Mouse (Mus musculus): ENCODE measurements around the gene Zbtb38.

The Zbtb38 gene

DNA sequence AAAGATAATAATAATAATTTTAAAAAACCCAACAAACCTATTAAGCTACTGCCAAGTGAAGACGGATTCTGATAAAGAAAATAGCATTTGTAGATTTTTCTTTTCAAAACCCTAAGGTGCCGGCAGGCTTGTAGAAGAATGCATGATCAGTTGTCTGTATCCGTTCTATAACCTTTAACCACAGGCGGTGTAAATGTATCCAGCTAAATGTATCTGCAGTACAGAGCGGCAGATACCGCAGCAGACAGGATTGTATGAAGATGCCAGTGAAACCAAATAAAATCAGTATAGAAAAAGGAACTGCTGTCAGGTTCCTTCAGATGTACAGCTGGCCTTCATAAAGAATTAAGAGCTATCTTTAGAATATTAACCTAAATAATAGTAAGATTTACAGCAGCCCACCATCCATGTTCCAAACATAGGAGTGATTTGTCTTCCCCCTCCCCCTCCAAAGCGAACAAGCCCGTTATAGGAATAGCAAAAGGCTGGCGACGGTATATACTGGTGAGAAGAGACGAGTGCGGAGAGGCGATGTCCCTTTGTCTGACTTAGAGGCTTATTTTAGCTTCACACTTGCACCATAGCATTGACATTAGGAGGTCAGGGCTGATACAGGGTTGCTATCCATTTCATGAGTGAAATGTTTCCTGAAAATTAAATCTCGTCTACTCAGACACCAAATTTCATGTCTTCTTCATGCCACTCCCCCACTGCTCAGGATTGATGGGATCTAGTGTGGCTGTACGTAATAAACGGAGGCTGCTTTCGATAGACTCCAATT, 19.8 kb downstream of the Zbtb38 start:
- in situ Hi-C loops (cut with MboI; ENCODE audit: unreplicated experiment in 2 of 2) = no loop called here

DNA sequence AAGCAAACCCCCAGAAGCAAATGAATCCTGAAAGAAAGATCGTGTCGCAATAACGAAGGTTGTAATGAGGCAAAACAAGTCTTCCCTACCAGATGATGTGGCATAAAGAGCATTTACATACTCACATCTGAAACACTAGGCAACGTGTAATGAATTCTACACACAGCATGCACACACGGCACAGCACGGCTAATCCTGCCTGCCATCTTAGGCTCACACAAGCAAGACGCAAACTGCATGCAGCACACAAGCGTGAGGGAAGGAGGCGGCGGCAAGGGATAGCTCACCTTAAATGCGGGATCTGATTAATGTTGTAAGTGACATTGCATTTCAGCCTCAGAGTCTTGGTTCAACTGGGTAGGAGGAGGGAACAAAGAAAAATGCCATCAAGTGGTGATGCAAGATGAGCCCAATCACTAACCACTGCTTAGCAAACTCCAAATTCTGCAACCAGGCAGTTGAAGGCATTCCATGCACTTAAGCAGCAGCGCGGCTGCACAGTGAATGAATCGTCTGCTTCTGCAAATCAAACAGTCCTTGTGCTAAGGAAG, 20.6 kb downstream of the Zbtb38 start:
- in situ Hi-C loops (cut with MboI; ENCODE audit: unreplicated experiment in 2 of 2) = no loop called here

DNA sequence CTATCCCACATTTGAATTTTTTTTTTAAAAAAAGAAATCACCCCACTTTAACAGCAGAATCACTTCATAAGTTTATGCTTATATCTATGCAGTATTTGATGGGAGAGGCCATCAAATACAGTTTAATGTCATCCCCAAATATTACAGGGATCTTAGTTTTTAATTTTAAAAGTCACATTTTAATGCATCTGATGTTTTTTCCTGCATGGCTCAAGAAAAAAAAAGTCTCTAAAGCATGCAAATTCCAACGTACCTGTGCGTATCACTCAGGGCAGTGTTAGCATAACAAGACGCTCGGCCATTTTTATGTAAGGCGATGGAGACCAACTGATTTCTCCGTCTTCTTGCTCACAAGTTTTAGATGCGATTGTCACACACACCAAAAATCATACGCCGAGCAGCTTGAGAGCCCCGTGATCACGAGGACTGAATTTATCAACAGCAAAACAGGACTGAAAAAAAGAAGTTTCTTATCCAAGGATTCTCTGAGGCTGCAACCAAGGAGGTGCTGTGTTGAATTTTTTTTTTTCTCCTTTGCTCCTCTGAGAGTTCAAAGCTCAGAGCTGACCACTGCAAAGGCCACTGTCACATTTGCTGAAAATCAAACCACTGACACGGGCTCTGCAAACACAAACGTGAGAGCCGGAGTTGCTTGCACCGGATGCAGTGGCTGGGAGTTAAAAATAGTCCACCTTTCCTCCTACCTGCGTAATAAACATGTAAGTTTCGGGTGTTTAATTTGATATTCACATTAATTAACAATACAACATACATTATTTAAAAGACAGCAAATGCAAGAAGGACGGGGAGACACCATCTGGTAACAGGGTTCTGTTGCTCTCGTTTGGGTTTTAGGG, 21.4 kb downstream of the Zbtb38 start:
- in situ Hi-C loops (cut with MboI; ENCODE audit: unreplicated experiment in 2 of 2) = no loop called here

DNA sequence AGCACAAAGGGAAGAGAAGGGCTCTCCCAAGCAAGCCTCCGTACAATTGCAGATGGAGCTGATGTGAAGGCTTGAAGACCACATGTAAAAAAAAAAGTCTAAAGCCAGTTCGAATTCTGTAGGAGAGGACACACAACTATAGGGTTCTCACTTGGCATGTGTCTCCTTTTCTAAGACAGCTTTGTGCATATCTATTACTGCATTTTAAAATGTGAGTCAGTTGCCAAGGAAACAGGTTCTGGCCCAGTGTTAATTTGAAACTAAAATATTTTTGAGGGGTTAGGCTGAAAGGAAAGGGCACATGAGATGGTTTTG, 22.4 kb downstream of the Zbtb38 start:
- in situ Hi-C loops (cut with MboI; ENCODE audit: unreplicated experiment in 2 of 2) = no loop called here

DNA sequence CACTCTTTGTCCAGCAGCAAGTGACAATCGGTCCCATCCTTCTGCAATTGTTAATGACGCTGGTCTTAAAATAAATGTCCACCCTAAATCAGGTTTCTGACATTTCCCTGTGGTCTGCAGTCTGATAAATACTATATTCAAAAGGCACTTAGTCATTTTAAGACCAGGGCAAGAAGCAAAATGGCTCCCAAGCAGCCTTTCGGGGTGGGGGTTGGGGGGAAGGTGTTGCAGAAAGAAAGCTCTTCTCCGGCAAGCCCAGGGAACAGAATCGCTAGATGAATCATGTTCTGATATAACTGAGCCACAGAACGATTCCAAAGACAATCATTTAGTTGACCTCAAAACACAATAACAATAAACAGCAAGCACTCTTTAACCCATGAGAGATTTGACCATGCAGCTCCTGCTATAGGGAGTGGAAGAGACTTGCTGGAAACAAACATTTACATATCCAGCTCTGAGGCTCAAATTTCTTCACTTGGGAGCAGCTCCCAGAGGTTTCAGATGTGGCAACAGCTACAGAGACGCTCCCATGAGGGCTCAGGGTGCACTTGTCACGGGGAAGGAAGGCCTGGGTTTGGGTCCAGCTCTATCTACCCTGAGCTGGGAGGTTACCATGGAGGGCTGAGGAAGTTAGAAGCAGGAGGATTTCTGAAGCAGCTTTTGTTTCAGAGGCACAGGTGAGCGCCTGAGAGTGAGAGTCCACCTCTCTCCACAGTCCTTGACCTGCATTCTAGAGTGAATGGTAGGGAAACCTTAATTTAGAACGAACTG, 22.9 kb downstream of the Zbtb38 start:
- in situ Hi-C loops (cut with MboI; ENCODE audit: unreplicated experiment in 2 of 2) = loop anchor here in 1 of 2 experiments (10.0 kb wide), 1 partner anchor 375 kb away; no protein-coding TSS in a partner anchor

DNA sequence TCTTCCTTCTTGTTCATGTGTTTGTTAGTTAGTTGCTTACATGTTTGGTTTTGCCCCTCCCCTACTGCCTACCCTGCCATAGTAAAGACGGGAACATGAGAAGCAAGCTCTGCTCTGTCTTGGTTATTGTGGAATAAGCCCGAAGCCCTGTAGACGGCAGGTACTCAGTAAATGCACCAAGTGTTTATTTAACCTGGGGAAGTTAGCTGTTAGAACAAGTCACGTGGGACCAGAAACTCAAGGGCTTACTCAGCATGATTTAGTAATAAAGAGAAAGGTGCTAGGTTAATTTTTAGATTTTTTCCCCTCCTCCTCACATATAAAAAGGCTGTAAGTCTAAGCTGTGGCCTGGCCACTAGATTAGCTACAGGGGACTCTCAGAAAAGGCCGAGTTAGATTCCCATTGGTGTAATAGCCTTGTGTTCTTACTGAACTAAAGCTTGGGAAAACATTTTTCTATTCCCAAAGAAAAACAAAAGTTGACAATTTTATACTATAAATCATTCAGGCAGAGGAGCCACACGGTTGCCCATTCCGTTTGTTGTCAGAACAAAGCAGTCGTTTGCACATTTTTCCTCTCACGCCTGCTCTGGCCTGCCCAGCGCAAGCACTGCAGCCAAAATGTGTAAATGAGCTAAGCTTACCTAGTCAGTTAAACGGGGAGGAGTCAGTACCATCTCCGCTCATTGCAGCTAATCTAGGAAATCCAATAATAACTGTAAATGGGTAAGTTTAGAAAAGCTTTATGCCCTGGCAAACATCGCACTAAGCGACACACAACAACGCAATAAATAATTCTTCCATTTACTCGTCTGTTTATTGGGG, 24.1 kb downstream of the Zbtb38 start:
- in situ Hi-C loops (cut with MboI; ENCODE audit: unreplicated experiment in 2 of 2) = loop anchor here in 1 of 2 experiments (10.0 kb wide), 1 partner anchor 376 kb away; no protein-coding TSS in a partner anchor

DNA sequence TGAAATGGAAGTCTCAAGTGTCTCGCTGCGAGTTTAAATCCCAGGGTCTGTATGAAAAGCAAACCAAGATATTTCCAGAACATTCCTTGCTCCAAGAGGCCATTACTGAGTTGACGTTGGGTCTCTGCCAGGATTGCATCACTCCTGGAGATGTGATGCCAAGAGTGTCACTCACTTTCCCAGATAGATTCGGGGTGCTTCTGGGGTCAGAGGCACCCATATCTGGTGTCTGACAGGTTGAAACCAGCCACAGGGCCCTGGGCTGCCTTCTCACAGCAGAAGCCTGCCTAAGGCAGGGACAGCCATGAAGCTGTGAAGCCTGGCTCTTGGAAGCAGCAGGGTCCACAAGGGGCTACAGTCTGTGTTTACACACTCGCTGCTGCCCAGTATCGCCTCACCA, 24.9 kb downstream of the Zbtb38 start:
- in situ Hi-C loops (cut with MboI; ENCODE audit: unreplicated experiment in 2 of 2) = loop anchor here in 1 of 2 experiments (10.0 kb wide), 1 partner anchor 377 kb away; no protein-coding TSS in a partner anchor

DNA sequence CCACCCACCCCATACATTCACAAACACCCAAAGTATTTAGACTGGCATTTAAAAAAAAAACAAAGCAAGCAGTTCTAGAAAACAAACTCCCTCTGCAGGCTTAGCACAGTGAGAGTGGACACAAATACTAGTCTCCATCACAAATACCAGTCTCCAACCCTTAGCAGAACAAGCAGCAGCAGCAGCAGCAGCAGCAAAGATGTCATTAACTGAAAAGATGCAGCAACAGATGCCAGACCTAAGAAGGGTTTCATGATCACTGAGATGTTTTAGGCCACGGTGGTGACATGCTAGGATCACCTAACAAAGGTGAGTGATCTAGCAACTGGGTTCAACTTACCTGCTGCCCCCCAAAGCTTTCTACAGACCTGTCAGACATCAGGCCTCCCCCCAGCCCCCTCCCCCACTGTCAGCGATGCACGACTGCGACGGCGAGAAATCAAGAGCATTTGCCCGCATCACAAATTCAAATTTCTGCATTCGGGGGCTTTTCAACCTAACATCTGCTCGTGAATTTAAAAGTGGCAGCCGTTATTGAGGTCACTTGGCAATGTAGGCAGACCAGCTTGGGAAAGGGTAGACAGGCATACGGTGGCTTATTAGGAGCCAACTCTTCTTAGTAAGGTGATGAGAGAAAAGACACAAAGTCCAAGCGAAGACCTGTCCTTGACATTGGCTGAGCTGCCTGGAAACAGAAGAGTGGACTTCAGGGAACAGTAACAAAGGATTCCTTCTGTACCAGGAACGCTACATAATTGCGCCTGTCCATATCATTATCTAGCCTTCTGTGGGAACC, 26.1 kb downstream of the Zbtb38 start:
- in situ Hi-C loops (cut with MboI; ENCODE audit: unreplicated experiment in 2 of 2) = loop anchor here in 1 of 2 experiments (10.0 kb wide), 1 partner anchor 378 kb away; no protein-coding TSS in a partner anchor

DNA sequence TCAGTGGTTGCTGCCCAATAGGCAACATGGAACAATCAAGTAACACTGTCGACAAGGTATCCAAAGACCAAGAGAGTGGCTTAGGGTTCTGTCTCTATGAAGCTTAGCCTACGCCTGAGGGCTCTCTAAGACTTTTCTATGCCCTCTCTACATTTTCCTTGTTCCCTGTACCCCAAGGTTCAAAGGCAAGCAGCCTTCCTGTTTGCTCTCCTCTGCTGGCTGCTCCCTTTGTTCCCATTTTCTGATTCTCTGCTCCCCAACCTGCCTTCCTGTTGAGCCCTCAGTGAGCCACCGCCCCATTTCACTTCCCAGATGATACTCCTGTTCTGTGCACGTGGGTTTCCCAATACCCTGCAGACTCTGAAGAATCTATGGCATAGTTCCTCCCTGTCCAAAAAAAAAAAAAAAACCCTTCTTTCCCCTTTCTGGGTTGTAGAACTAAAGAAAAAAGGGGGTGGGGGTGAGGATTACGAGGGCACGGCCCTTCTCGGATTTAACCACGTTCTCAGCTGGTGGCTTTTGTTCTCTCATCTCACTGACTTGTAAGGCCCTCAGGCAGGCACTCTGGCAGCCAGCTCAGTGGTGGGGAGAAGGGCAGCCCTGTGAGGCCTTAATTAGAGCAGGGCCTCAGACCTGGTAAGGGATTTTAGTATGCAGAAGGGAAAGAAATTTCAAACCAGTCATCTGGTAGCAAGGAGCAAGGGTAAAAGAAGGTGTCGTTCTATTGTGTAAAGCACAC, 26.9 kb downstream of the Zbtb38 start:
- in situ Hi-C loops (cut with MboI; ENCODE audit: unreplicated experiment in 2 of 2) = loop anchor here in 1 of 2 experiments (10.0 kb wide), 1 partner anchor 379 kb away; no protein-coding TSS in a partner anchor

DNA sequence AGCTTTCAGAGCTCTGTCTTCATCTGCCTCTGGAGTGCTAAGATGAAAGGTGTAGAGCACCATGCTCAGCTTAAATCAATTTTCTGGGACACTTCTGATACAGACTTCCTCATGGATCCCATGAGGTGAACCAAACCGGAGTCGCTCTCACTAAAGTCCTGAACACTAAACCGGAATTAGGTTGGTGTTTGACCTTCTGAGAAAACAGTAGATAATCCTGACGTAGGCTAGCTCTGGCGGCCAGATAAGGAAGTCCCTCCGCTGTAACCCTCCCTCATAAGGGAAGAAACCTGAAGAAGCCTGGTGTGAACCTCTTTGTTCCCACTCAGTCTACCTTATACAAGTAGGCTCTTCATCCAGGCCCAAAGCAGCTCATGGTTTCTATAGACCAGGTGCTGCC, 29.0 kb downstream of the Zbtb38 start:
- in situ Hi-C loops (cut with MboI; ENCODE audit: unreplicated experiment in 2 of 2) = loop anchor here in 1 of 2 experiments (10.0 kb wide), 1 partner anchor 381 kb away; no protein-coding TSS in a partner anchor

DNA sequence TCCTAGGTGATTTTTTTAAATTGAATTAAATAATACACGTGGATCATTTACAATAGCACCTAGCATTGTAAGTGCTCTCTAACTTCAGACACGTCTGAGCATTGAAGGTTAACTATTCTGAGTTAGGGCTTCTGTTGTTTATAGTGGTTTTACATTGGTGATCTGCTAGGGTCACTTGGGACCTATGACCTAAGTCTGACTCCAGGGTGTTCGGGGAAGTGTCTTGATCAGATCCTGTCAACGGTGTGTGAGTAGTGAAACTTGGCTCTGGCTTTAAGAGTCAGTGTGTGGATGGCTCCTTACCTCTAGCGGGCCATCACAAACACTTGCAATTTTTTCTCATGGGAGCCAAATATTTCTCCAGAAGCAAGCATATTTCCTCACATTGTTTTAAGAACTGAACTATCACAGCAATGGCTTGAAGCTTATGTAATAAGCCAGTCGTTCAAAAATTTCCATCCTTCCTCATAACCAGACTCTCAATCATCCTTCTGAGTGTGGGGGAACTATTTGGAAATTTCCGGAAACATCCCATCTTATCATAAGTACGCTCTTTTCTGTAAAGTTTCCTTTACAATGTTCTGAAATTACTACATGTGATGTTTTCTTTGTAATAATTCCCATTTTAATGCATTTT, 31.4 kb downstream of the Zbtb38 start:
- in situ Hi-C loops (cut with MboI; ENCODE audit: unreplicated experiment in 2 of 2) = loop anchor here in 1 of 2 experiments (10.0 kb wide), 1 partner anchor 384 kb away; no protein-coding TSS in a partner anchor

DNA sequence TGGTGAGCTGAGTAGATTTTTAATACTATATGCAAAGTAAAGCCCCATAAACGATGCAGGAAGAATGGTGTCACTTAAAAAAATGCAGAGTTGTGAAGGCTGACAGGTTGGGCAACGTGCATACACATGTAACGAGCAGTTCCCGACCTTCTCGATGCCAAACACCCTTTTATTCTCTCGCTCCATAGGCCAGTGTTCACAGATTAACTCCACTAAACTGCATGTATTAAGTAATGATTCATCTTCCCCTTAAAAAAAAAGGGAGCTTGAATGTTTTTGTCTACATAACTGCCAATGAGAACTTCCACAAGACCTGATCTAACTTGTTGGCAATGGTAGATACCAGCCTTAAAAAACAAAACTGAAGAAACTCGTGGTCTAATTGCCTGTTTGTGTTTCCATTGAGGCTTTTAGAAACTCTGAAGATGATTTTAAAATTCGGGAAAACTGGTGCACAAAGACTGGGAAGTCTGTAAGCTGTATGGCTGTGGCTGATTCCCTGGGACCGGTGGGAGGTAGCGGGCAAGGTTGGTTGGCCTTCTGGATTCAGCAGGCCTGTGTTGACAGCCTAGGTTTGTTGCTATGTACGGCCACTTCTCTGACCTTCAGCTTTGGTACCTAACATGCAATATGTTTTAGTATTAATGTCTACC, 32.0 kb downstream of the Zbtb38 start:
- in situ Hi-C loops (cut with MboI; ENCODE audit: unreplicated experiment in 2 of 2) = loop anchor here in 1 of 2 experiments (10.0 kb wide), 1 partner anchor 384 kb away; no protein-coding TSS in a partner anchor

DNA sequence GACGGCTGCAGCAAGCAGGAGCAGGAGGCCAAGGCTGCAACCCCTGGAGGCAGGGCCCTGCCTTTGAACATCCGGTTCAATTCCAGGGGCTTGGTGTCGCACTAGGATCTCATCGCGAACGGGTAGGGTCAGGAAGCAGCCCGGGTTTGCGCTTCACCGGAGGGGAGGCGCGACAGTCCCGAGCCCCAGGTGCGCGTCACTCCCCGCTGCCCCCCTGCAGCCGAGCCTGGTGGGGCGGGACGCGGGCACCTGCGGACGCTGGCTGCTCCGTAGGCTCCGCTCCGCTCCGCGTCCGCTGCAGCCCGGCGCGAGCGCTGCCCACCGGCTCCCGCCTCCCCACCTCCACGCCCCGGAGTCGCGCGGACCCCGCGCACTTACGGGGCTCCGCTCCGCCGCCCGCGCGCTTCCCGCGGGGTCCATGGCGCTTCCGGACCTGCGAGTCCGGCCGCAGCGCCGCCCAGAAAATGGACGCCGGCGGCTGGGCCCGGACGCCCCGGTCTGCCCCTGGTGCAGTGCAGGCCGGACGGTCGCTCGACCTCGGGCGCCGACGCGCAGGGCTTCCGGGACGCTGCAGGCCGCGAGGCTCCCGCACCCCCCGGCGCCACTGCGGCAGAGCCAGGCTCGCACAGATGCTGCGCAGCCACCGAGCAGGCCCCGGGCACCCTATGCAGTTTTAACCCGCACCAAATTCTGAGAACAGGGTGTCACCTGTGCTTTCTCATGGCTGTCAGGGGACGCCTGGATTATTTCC, 33.0 kb downstream of the Zbtb38 start:
- in situ Hi-C loops (cut with MboI; ENCODE audit: unreplicated experiment in 2 of 2) = loop anchor here in 1 of 2 experiments (10.0 kb wide), 1 partner anchor 385 kb away; no protein-coding TSS in a partner anchor

DNA sequence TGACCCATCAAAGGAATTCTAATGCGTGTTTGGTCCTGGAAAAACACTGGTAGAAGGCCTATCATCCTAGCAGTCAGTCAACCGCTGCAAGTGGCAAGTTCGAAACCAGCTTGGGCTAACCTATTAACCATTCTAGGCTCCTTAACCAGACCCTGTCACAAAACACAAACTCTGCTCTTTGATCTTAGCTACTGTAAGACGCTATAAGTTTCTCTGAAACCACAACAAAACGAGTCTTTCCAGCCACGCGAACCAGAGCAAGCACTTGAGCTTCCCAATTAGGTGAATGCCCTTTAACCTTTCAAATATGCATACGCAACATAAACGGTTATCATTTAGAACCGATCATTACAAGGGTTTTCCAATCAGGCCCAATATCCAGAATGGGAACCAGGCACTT, 33.7 kb downstream of the Zbtb38 start:
- in situ Hi-C loops (cut with MboI; ENCODE audit: unreplicated experiment in 2 of 2) = no loop called here

DNA sequence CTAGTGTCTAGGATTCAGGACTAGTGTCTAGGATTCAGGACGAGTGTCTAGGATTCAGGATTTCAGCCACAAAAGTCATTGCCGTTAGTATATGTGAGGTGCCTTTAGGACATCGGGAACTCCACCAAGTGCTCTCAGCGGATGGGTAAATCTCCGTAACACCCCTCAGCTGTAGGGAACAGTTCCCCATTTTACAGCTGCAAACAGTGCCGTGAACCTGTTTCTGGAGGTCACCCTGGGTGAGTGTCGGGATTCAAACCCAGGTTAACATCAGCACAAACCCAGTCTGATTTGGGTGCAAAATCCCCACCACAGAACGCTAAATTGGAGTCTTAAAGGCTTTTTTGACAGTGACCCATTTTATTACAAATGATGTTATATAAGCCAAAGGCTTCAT, 34.2 kb downstream of the Zbtb38 start:
- in situ Hi-C loops (cut with MboI; ENCODE audit: unreplicated experiment in 2 of 2) = no loop called here

Data from v-Abl transformed pro-B cells (cell line).